Mouse (Mus musculus) A20 (cell line): Measurements from ENCODE around the gene Msi2.

Source experiments
- DNase-seq: peaks from one replicate; pipeline ENCODE4 v3.0.0-alpha.2; 2011; ENCODE audit warnings: low read depth, low spot score

Msi2 gene

DNA sequence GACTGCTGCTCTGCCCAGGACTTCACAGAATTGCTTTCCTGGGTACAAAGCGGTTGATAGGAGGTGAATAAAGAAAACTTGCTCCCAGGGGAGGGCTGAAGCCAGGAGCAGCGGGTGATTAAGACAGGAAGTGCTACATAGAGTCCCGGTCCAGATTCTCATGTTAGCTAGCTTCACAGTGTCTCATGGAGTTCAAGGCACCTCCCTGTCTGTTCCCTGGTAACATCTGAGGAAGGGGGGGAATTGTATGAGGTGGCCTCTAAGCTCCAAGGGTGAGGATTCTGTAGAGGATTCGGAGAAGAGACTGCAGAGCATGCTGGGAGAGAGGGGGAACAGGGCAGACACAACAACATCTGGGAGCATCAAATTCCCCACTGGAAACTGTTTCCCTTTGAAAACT is 233.2 kb downstream of the Msi2 start:
- no peak for DNase-seq

DNA sequence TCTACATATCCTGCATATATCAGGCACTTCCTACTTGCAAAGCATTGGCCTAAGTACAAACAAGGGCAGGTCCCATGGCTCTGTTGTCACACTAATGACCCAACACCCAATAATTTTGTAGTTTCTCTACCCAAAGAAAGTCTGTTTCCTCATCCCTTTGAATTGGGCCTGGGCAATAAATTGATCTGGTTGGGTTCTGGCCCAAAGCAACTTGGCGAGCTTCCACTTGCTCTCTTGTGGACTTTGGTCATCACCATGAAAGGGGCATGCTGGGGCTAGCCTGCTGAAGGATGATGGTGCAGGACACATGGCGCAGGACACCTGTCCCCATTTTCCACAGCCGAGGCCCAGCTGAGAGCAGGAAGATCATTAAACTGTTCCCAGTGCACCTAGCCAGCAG is 234.3 kb downstream of the Msi2 start:
- DNase-seq: no peak

DNA sequence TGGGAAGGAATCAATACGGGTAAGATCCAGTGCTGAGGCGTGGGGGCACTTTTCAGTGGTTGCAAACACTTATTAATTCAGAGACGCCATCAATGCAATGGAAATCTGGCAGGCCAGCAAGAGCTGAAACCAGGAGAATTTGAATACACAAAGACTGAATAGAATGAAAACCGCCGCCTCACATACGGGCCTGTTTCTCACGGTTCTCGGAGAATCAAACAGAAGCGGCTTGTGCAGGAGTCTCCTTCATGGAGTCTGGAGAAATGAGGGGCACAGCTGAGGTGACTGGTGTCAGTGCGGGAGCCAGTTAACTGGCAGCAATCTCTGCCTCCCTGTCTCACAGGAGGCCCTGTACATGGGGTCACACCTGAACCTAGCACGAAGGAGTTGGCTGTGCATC is 235.7 kb downstream of the Msi2 start:
- DNase-seq: no peak

DNA sequence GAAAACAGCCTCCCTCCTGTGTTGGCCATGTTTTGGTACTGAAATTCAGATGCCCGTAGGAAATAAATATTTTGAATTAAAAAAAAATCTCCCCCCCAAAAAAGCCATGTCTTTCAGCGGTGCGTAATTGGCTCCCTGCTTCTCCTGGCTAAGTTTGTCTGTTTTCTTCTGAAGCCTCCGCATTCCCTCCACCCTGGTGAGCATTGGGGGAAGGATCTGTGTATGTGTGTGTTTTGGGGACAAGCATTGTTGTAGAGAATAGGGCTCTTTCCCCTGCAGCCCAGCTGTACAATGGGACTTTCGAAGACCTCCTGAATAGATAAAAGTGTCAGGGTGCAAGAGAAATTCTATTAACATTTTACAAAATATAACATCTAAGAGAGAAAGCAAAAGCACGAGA is 236.1 kb downstream of the Msi2 start:
- DNase-seq: no peak

DNA sequence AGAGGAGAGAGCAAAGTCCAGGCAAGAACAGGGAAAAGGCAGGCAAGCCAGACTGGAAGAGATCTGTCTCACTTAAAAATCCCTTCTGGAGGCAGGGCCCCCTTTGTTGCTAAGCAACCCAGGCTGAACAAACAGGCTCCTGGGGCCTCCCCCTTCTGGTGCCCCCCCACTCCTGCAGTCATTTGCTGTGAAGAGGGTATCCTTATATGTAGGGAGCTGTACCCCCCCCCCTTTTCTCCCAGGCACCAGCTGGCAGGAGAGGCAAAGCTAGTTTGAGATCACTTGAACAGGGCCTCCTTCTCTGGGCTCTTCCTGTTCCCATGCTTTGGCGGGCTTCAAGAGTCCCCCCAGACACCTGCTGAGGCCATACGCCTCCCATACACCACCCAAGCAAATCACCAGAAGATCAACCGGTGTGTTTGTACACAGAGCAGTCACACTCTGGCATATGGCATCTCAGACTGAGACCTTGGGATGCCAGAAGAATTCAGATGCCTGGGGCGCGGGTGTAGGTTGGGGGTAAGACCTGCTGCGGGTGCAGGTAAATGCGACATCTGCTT is 236.6 kb downstream of the Msi2 start:
- DNase-seq: no peak

DNA sequence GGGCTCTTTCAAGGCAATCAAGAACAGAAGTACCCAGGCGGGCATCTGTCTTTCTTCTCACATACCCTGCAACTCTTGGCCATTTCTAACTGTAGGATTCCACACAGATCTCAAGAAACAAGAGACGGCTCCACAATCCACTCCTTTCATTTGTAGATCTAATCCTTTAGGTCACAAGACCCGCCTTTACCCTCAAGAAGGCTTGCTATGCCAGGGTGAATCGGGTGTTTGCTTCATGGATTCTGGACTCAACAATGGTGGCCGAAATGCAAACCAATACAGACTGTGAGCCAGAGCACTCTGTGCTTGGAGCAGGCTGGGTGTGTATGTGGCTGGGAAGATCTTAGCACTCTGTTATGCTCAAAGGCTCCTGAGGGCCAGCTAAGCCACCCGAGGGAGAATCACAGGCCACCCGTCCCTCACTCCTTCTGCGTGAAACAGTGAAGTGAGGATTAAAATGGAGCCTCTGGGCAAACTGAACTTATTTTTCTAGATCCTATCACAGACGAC is 237.2 kb downstream of the Msi2 start:
- no peak for DNase-seq

DNA sequence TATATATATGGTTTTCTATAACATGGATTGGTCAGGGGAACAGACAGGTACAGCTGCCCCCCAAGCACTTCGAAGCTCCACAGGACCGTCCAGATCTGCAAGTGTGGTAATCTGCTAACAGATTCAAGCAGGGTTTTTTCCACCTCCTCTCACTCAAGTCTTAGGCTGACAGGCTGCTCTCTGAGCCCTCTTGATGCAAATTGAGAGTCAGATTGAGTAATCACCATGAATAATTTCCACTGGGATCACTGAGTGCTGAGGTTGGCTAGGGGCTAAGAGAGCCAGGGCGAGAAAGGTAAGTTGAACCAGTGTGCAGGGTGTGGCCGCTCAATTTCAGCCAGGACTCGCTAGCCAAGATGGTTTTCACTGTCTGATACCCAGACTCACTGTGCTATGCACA is 238.8 kb downstream of the Msi2 start:
- DNase-seq: no peak

DNA sequence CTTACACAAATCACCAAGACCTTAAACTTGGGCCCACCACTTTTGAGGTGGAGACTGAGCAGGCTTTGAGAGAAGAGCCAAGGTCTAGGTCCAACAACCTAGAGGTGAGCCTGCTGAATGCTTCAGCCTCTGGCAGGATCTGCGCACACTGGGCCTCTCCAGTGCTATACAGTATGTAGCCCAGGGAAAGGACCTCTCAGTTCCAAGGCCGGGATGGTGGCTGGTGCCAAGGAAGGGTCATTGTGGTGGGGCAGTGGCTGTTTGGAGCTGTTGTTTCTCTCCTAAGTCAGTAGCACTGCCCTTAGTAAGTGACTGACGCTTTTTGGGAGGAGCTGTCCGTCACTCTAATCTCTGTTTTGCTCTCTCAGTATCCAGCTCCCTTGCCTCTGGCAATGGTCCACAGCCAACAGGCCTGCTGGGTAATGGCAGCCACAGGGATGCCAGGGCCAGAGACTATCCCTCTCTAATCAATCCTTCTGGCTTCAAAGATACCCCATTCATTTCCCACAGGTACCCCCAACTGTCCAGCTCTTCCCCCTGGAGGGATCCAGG is 243.3 kb downstream of the Msi2 start:
- DNase-seq: no peak

DNA sequence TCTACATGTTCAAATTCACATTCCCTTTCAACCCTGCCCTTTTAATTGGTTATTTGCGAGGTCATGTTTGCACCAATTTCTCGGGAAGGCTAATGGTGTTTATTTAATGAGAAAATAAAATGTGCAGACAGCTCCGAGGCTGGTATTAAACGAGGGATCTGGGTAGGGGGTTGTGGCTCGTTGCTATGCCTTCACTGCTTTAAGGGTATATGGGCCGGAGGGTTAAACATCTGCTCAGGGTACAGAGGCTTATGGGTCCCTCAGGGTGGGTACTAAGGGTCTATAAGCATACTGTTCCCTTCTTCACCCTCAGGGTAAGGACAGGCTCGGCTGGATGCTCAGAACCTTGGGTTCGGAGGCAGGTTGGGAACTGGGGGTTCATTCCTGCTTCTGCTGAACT is 245.6 kb downstream of the Msi2 start:
- no peak for DNase-seq

DNA sequence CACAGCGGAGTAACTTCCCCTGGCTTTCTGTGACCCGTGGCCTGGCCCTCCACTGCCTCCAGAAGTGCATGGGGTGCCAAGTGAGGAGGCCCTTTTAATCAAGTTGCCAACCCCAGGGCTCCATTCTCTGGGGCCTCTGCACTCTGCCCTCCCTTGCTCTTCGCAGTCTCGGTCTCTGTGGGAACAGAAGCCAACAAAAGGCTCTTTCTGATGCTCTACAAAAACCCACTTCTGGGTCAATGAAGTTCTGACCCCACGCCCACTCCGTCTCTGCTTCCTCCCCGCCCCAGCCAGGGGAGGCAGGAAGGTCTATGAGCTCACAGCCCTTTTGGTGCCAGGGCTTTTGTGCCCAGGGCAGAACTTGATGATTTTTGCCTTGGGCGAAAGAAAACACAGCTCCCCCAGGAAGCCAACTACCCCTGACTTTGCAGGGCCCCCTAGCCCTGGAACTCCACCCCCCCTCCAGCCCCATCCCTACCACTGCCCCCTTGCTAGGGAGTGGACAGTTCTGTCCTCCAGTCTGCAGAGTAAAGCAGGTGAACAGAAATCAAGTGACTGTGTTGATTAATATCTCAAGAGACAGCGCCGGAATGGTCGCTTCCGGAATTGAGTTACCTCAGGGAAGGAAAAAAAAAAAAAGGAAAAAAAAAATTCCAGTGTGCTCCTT is 246.2 kb downstream of the Msi2 start:
- DNase-seq: no peak

DNA sequence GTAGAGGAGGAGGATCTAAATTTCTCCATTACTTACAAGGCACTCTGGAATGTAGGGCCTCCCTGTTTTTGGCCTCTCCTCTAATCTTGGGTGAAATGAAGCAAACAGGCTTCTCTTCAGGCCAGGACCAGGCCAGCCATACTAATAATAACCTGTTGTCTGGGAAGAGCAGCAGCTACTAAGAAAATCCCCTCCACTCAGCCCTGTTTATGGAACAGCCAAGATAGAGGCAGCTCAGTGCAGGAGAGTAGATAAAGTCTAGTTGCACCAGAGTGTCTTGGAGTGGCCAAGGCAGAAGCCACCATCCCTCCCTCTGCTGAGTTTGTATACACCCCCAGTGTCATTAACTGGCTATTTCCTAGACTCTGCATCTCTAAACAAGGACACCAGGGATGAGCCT is 247.7 kb downstream of the Msi2 start:
- no peak for DNase-seq

DNA sequence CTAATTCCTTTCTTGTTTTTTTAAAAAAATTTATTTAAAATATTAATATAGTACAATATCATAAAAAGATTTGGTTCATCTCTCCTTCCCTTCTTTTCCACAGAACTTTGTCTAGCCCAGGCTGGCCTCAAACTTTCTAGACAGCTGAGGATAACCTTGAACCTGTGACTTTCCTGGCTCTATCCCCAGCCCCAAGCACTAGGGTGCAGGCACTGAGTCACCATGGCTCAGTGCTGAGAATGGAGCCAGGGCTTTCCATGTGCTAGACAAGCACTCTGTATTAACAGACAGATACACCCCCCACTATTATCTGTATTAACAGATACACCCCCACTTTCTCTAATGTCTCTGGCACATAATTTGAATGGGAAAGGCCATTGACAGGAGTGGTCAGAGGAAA is 249.3 kb downstream of the Msi2 start:
- DNase-seq: no peak

DNA sequence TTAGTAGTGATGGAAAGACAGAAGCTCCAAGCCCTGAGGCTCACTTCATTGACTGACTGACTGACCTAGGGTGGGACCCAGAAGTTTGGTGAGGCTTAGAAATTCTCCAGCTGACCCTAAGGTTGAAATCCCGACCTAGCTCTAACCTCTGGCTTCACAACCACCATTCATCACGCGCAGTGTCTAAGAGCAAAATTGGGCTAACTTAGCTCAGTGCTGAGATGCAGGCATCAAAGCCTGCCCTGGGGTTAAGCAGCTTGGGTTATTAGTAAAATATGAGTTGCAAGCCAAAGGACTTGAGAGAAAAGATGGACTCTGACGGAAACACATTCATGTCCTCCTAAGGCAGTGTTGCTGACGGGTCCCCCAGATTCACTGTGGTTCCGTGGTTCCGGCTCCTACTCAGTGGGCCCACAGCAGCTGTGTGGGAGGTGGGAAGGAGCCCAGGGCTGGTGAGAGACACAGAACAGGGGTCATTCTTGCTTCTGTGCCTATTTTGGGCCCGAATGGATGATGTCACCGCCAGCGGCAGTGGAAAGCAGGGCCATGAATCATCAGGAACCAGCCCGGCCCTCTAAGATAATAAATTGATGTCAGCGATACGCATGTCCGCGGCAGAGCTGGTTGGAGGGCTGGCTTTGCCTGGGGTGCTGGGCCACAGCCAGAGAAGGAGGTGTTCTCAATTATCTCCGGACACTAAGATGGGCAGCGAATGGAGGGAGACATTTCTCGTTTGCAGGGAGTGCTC is 250.6 kb downstream of the Msi2 start:
- no peak for DNase-seq

DNA sequence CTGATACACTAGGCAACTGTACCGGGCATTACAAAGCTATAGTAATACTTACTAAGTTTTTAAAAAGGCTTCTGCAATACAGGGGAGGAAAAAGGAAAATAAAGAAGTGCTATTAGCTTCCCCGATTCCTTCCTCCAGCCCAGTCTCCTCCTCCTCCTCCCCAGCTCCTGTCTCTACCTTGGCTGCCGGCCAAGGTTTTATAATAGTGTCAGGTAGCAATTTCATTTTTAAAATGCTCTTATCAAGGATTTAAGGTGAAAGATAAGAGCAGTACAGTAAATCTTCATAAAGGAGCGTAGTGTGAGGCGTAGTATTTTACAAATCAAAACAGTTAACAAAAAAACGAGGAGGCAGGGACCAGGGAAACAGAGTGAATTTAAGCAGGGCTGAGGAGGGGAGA is 254.4 kb downstream of the Msi2 start:
- no peak for DNase-seq

DNA sequence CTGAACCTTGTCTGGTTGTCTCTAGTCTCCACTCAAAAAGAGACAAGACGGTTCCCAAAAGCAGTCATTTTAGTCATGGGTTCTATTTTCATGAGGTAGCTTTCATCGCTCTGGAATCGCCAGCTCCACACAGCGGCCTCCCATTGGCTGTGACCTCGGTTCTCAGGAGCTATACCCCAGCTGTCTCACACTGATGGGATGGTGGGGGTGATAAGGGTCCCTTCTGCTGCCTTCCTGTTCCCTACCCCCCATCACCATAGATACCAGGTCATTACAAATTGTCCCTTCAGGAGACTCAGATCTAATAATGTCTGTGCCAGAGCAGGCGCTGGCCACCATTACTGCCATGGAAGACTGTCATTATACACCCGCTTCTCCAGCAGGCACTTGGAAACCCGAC is 255.5 kb downstream of the Msi2 start:
- DNase-seq: no peak

DNA sequence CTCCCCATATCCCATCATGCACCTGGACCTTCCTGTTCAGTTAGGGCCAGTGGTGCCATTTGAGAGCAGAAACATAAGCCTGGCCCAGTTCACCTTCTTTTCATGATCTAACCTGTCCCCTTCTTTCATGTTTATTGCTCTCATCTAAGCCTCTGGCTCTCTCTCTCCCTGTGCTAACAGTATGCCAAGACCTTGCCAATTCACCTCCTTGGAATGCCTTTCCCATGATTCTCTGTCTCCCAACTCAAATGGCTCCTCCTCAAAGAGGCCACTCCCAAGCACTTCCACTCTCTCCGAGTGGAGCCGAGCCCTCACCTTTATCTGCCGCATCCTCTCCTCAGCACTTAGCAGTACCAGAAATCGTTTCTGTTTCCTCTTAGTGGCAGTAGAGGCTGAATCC is 256.7 kb downstream of the Msi2 start:
- DNase-seq: no peak

DNA sequence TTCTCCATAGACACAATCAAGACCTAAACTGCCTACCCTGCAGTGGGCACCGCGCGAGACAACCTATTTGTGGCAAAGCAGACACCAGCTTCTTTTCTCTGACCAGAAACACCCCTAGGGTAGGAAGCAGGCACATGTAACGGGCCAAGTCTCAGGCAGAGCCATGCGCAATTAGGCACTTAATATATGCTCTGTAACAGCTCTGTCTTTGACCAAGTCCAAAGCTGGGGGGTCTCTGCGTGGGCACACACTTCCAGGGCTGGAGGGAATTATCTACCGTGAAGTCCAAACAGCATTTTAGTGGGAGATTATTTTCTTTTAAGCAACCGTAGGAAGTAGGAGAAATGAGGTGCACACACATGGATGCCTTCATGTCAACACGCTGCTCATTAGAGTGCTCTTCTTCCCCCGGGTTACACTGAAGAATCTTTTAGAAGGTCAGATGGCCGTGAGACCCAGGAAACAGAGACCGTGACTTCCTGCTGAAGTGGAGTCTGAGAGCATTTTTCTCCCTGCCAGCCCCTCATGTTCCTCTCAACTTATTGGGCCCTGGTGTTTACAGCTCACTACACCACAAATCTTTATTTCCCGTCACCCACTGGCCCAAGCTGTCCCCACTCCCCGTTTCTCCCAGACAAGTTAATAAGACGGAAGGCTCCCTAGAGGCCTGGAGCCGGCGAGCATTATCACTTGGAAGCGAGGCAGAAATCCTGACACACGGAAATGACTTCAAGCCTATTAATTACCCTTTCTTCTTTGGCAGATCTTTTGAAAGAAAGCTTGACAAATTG is 258.2 kb downstream of the Msi2 start:
- no peak for DNase-seq

DNA sequence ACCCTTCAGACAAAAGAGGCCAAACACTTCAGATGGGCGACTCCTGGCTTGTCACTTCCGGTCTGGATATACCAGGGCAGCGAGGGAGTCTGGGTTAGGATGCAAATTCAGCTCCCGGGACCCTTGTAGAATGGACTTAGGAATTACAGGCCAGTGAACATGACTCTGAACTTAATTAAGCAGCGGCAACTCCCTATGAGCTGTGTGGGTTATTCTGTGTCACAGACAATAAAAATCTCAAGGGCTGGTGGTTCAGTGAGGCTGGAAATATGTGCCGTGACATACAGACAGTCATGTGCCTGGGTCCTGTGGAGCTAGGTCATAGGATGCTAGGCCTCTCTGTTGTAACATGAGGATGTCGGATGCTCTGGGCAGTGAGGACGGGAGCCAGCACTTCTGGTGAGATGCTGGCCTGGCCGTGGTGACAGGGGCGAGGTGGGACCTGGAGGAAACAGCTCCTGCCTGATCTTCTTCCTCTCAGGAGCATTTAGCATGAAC is 261.0 kb downstream of the Msi2 start:
- DNase-seq: no peak

DNA sequence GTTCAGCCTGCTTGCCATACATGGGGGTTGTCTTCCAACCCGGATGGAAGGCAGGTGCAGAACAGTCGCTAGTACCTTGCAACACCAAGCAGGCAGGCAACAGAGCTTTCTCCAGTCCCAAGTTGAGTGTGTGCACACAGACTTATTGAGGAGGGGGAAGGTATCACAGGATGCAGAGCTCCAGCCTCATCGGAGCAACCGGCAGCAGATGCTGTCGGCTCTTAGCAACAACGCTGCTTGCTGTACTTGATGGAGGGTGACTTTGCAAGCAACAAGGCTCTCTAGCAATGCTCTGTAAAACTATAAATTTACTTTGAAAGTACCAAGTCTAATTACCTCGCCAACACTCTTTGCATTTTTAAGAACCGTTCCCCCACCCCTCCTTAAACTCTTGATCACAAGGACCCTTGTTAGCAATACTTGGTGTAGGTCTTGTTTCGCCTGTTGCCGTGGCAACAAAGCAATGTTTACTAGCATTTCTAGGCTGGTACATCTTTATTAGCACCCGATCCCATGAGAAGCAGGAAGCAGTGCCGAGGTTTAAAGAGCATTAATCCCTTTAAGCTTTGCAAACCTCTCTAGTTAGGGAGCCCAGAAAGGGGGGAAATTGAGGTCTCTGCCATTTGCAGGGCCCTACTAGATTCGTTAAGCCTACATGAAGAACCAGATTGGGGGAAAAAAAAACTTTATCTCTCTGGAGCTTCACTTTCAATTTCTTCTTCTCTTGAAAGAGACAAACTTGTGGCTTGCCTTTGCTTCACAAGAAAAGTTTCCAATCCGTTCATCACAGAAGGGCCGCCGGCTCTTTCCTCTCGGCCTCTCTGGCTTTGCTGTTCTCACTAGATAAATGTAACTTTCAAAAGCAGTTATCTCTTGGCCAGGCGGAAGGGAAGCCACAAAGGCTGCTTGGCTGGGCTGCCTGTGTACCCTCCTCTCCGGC is 263.2 kb downstream of the Msi2 start:
- no peak for DNase-seq

DNA sequence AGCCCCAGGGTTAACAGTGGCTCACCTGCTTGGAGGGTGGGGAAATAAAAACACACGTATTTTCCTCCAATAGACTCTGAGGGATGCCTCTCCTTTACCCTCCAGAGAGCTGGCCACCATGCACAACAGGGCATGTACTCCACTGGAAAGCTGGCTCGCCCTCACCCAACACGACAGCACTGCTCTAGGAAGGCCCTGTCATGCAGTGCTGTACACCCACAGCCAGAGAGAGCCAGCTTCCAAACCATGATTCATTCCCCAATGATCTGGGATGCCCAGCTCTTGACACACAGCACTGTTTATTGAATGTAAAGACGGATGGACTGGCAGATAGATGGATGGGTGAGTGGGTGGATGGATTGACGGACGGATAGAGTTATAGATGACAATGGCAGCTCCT is 269.1 kb downstream of the Msi2 start:
- no peak for DNase-seq

DNA sequence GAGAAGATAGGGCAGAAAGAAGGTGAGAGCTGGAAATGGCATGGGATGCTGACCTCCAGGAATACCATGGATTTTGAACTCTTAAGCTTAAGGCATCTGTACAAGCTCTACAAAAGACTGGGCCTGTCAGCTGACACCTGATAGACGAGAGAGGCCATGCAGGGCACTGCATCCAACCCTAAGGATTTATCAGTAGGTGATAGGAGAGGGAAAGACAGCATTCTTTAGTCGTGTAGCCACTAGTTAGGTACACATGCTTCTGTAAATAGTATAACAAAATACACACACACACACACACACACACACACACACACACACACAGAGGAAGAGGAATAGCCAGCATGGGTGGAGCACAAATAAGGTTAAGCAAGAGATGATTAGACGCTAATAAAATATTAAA is 269.7 kb downstream of the Msi2 start:
- DNase-seq: no peak
